Mouse (Mus musculus) testis, adult 2 months (tissue): ENCODE results near the gene Smok3b.

Source experiments
- CTCF ChIP-seq: fragments of 200-500 bp; IDR thresholded peaks from 2 replicates; pipeline ENCODE4 v1.5.1; 2012; ENCODE audit warnings: low read depth, mild to moderate bottlenecking, inconsistent platforms, low read length, moderate library complexity; ENCODE audit not compliant: control insufficient read depth, insufficient read depth, insufficient replicate concordance
- POLR2A ChIP-seq: fragments of 200-500 bp; IDR thresholded peaks from 2 replicates; pipeline ENCODE4 v1.6.1; 2012; ENCODE audit warnings: low read depth, mild to moderate bottlenecking, inconsistent platforms, low read length, moderate library complexity; ENCODE audit not compliant: control insufficient read depth

- TF ChIP-seq POLR2A (no peak), CTCF (no peak)
Observed at GRCm38 (mm10) chr5:137975434-137975833, 45.8 kb upstream of the Smok3b start.
